Mouse (Mus musculus) kidney, embryonic 16.5 days (tissue): Measurements from ENCODE around the gene Gm47283. TPM values are rescaled to one million over a fixed set of nuclear protein-coding genes. Genes with fewer than 3 reads are reported as not detected.

Experiments used
- polyA plus RNA-seq: library from polyadenylated mRNA; unstranded; fragments of >200 nt; fragmentation: Nextera tagmentation; extraction: Ambion mirVana; gene quantifications from 2 replicates; pipeline ENCODE4 v1.2.1, GENCODE M21; 2015

Gene Gm47283
- polyA plus RNA-seq, 1 experiment from 2014 or later = not detected

Other genes starting within 250 kb of the Gm47283 start
- not detected in 2 replicates for gene Gm21860, start 29.9 kb upstream of the Gm47283 start, polyA plus RNA-seq
- gene Gm21748, start 54.4 kb downstream of the Gm47283 start, polyA plus RNA-seq = not detected in 2 replicates